Mouse (Mus musculus) embryonic stem cell, embryonic (primary cell): ENCODE measurements around the gene Nubp1.

Experiments used
- CTCF ChIA-PET, 4 experiments: fragments of 300-600 bp in 2 of 4; fragments of 350-600 bp in 2 of 4; sonication (Branson Sonifier 250); formaldehyde crosslinking; loops; one replicate each; lab custom pipeline; 2022; ENCODE audit warnings: inconsistent platforms in 2 of 4; lab: Charles Lee
- POLR2A ChIA-PET, 4 experiments: fragments of 300-600 bp in 2 of 4; fragments of 350-600 bp in 2 of 4; sonication (Branson Sonifier 250); formaldehyde crosslinking; loops; one replicate each; lab custom pipeline; 2022; ENCODE audit warnings: antibody characterized with exemption in 4 of 4, inconsistent platforms in 1 of 4; lab: Charles Lee

Nubp1 gene

DNA sequence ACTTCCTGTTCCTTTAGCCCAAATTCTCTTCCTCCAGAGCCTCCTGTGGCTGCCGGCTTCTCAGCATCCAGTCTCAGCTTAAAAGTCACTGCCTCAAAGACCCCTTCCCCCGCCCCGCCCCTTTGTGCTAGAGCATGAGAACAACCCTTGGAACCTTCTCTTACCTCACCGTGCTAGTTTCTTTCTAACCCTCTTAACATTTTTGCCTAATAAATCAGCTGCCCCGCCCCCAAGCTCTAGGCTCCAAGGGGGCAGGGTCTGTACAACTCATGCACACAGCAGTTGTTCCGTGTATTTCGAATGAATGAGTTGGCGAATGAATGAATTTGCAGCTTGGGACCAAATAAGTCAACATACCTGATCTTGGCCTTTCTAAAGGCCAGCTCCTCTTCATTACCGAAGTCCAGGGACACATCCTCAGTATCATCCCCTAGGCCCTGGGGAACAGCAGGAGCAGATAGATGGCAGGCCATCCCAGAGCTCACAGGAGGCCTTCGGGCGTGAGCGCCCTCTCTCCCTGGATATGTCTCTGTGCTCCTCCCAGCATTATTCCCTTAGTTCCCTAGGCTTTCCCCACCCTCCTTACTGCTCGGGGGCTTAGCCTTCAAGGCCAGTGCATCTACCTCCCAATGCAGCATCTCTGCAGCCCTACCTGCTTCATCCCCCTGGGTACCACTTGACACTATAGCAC lies 35.0 kb downstream of the Nubp1 start:
- CTCF ChIA-PET: interaction anchor here (0.6 to 2.2 kb wide), 14 partner anchors 13 to 321 kb away, joined by 3 to 9 read pairs (median 5); no protein-coding TSS in a partner anchor
- POLR2A ChIA-PET: interaction anchor here (0.5 to 8.0 kb wide), 51 partner anchors 9 to 996 kb away, joined by 3 to 110 read pairs (median 4); partner anchors contain the start of genes Nubp1 (in 4 of the 4), Ciita (in 2 of the 4), Dexi (in 2 of the 4) and Socs1 (in 1 of the 4)

DNA sequence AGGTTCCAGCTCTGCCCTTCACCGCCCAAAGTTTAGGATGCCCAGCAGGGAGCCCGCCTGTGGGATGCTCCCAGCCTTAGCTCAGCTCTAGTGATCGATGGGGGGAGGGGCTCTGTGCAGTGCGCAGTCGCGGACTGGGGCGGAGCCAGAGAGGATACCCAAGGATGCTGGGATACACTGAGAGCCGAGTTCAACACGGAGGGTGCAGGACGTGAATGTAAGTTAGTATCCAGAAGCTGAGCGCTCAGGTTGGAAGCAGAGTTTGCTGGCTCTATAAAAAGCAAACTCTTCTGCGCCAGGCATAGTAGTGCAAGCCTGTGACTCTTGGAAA lies 35.5 kb downstream of the Nubp1 start, which contains the start of gene Tvp23a:
Gene Tvp23a (minus strand): TSS at position 99 of the 331 bp plus-strand sequence.
- ChIA-PET POLR2A (interaction anchor here (0.6 to 8.0 kb wide), 52 partner anchors 8 to 339 kb away, joined by 3 to 110 read pairs (median 4); partner anchors contain the start of genes Nubp1 (in 4 of the 4), Ciita (in 2 of the 4), Dexi (in 2 of the 4) and Clec16a (in 1 of the 4)), CTCF (interaction anchor here in 3 of 4 experiments (0.6 to 2.2 kb wide), 11 partner anchors 13 to 75 kb away, joined by 3 to 9 read pairs (median 5); no protein-coding TSS in a partner anchor)

- POLR2A ChIA-PET: interaction anchor here in 3 of 4 experiments (0.6 to 8.0 kb wide), 39 partner anchors 8 to 338 kb away, joined by 3 to 110 read pairs (median 4); partner anchors contain the start of genes Ciita (in 2 of the 3), Dexi (in 2 of the 3), Nubp1 (in 2 of the 3) and Clec16a (in 1 of the 3)
Observed at GRCm38 (mm10) chr16:10447781-10448180, 36.0 kb downstream of the Nubp1 start.

DNA sequence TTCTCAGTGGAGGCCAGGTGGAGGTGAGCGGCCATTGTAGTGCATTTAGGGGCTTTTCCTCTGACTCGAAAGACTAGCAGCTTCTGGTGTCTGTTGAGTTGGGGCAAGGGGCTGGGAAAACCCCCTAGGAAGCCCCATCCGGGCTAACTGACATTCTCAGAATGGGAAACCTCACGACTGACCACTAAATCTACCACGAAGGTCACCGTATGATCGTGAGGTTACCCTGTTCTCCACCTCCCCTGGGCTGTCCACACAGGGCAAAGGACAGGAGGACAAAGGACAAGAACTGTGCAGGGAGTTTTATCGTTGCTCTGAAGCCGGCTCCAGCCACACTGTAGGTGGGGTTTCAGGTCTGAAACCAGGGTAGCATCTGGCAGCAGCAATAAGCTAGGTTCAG lies 37.2 kb downstream of the Nubp1 start:
- ChIA-PET CTCF (no interaction called here), POLR2A (interaction anchor here in 2 of 4 experiments (0.9 to 8.0 kb wide), 8 partner anchors 11 to 37 kb away, joined by 3 to 110 read pairs (median 16); partner anchors contain the start of genes Ciita (in 2 of the 2) and Nubp1 (in 1 of the 2))

More at GRCm38 (mm10) chr16:10447781-10448180, 36.0 kb downstream of the Nubp1 start:
- CTCF ChIA-PET: interaction anchor here in 2 of 4 experiments (0.6 to 2.2 kb wide), 7 partner anchors 14 to 73 kb away, joined by 3 to 9 read pairs (median 6); no protein-coding TSS in a partner anchor

- ChIA-PET CTCF (interaction anchor here in 1 of 4 experiments (1.0 kb wide), 1 partner anchor 35 kb away, joined by 3 read pairs; no protein-coding TSS in a partner anchor), POLR2A (interaction anchor here in 3 of 4 experiments (0.5 to 8.0 kb wide), 17 partner anchors 12 to 85 kb away, joined by 3 to 110 read pairs (median 4); partner anchors contain the start of gene Nubp1 (in 1 of the 3))
Observed at GRCm38 (mm10) chr16:10451906-10452305, 40.2 kb downstream of the Nubp1 start.

- POLR2A ChIA-PET: interaction anchor here in 2 of 4 experiments (0.8 to 8.0 kb wide), 12 partner anchors 11 to 77 kb away, joined by 3 to 110 read pairs (median 4); partner anchors contain the start of gene Nubp1 (in 1 of the 2)
- CTCF ChIA-PET: no interaction called here
Observed at GRCm38 (mm10) chr16:10452445-10452896, 40.7 kb downstream of the Nubp1 start.

- ChIA-PET CTCF (interaction anchor here in 1 of 4 experiments (1.2 kb wide), 1 partner anchor 55 kb away, joined by 3 read pairs; no protein-coding TSS in a partner anchor), POLR2A (interaction anchor here in 2 of 4 experiments (0.6 to 3.5 kb wide), 6 partner anchors 11 to 27 kb away, joined by 3 to 20 read pairs (median 3); partner anchors contain the start of gene Ciita (in 1 of the 2))
Observed at GRCm38 (mm10) chr16:10453872-10454582, 42.3 kb downstream of the Nubp1 start.

DNA sequence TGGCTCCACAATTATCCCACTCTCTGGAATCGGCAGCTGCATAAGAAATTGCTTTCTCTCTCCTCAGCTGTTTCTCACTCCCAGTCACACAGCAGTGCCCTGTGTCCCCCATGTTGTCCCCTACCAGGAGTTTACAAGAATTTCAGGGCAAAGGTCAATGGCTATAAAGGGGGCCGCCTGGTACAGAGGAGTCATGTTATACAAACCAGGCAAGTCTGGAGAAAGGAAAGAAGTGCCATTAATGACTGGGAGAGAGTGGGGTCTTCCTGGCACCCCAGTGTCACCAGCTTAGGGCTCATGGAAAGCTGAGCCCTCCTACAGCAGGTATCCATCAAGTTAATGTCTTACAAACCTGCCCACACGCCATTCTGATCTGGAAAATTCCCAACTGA lies 42.8 kb downstream of the Nubp1 start:
- ChIA-PET CTCF (interaction anchor here in 2 of 4 experiments (1.1 to 1.2 kb wide), 2 partner anchors 56 to 63 kb away, joined by 3 read pairs; no protein-coding TSS in a partner anchor), POLR2A (interaction anchor here in 2 of 4 experiments (0.6 to 3.5 kb wide), 7 partner anchors 8 to 27 kb away, joined by 3 to 20 read pairs (median 4); partner anchors contain the start of genes Ciita (in 1 of the 2) and Tvp23a (in 1 of the 2))

DNA sequence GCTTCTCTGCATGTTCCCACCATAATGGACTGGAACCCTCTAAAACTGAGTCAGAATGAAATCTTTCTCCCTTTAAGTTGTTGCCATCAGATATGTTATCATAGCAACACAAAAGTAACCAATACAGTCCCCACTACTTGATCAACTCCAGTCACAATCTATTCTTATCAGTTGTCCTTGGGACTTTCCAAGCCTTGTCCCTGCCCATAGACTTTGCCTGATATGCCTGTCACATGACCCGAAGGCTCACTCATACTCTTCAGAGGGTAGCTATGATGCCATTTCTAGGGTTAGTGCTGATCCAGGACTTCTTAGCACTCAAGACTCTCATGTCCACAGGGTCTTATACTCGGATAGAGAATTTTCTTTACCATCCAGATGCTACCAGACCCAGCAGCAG lies 48.4 kb downstream of the Nubp1 start:
- CTCF ChIA-PET: no interaction called here

GRCm38 (mm10) chr16:10461178-10461577 lies 49.4 kb downstream of the Nubp1 start:
- POLR2A ChIA-PET: interaction anchor here in 3 of 4 experiments (0.8 to 5.4 kb wide), 6 partner anchors 13 to 49 kb away, joined by 3 to 44 read pairs (median 4); partner anchors contain the start of genes Ciita (in 1 of the 3) and Tvp23a (in 1 of the 3)
- CTCF ChIA-PET: interaction anchor here in 1 of 4 experiments (0.6 kb wide), 1 partner anchor 211 kb away, joined by 4 read pairs; no protein-coding TSS in a partner anchor

More for the DNA sequence above, 48.4 kb downstream of the Nubp1 start:
- POLR2A ChIA-PET: interaction anchor here (0.6 to 5.4 kb wide), 10 partner anchors 8 to 1621 kb away, joined by 3 to 44 read pairs (median 4); partner anchors contain the start of genes Ciita (in 1 of the 4), Nubp1 (in 1 of the 4) and Tvp23a (in 1 of the 4)

GRCm38 (mm10) chr16:10465011-10465681 lies 53.4 kb downstream of the Nubp1 start:
- CTCF ChIA-PET: interaction anchor here in 1 of 4 experiments (0.6 to 1.1 kb wide), 2 partner anchors 23 to 66 kb away, joined by 3 to 5 read pairs; no protein-coding TSS in a partner anchor
- POLR2A ChIA-PET: interaction anchor here in 3 of 4 experiments (0.8 to 5.4 kb wide), 32 partner anchors 8 to 86 kb away, joined by 3 to 44 read pairs (median 4); partner anchors contain the start of genes Tvp23a (in 3 of the 3), Nubp1 (in 2 of the 3) and Ciita (in 1 of the 3)

DNA sequence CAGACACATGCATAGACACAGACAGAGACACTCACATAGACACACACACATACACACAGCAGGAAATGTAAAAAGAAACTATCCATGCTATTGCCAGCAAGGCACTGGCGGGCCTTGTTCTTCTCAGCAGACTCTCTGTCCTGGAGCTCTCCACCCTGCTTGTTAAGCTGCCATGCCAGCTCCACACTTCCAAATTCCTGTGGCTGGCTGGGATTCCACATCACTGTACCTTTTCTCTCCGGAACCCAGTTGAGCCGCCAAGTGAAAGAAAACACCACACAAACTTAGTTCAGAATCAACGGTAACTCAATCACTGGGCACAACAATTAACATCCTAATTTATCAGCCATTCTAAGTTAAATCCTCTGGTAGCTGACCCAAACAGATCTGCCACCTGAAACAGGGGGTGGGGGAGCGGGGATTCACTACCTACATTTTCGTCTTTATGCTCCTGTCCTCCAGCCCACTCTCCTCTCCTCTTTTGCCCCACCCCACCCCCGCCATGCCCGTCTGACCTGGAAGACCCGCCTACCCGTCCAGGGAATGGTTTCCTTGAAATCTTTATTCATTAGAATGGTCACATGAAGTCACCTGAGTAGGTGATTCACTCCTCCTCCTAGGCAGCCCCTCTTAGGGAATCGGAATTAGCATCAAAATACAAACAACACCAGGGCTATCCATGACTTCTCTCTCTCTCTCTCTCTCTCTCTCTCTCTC lies 55.8 kb downstream of the Nubp1 start:
- CTCF ChIA-PET: interaction anchor here in 2 of 4 experiments (0.6 to 1.1 kb wide), 2 partner anchors 55 to 166 kb away, joined by 3 read pairs; no protein-coding TSS in a partner anchor
- POLR2A ChIA-PET: interaction anchor here in 3 of 4 experiments (0.5 to 10.1 kb wide), 52 partner anchors 9 to 1335 kb away, joined by 3 to 110 read pairs (median 4); partner anchors contain the start of genes Ciita (in 3 of the 3), Tvp23a (in 3 of the 3), Nubp1 (in 2 of the 3) and Dexi (in 1 of the 3)

- POLR2A ChIA-PET: interaction anchor here in 3 of 4 experiments (0.5 to 10.1 kb wide), 61 partner anchors 8 to 1677 kb away, joined by 3 to 110 read pairs (median 4); partner anchors contain the start of genes Ciita (in 3 of the 3), Tvp23a (in 3 of the 3), Nubp1 (in 2 of the 3) and Dexi (in 1 of the 3)
- CTCF ChIA-PET: interaction anchor here in 2 of 4 experiments (1.1 kb wide), 2 partner anchors 50 to 55 kb away, joined by 3 read pairs; no protein-coding TSS in a partner anchor
Observed at GRCm38 (mm10) chr16:10468201-10468600, 56.5 kb downstream of the Nubp1 start.

DNA sequence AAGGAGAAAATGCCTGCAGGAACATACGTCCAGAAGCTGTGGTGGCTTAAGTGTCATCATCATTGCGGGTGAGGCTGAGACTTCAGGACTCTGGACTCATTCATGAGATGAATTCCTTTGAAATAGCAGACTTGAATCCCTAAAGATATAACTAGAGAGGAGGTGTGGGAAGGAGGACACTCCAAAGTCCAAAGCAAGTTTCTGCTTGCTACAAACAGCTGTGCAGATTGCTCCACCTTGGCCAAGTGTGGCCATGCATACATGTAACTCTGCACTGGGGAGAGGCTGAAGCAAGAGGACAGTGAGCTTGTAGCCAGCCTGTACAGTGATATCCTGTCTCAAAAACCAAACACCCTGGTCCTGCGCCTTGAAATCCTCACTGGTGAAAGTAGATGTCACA lies 60.2 kb downstream of the Nubp1 start:
- ChIA-PET POLR2A (interaction anchor here in 3 of 4 experiments (0.5 to 10.1 kb wide), 20 partner anchors 7 to 280 kb away, joined by 3 to 110 read pairs (median 5); partner anchors contain the start of genes Ciita (in 2 of the 3), Nubp1 (in 2 of the 3), Tvp23a (in 2 of the 3) and Atf7ip2 (in 1 of the 3)), CTCF (no interaction called here)
